Mouse (Mus musculus) liver, embryonic 14.5 days (tissue): ENCODE results near the gene Gzf1.

Source experiments
- CTCF ChIP-seq: IDR thresholded peaks from 2 replicates; pipeline ENCODE4 v1.5.1; 2016; ENCODE audit warnings: antibody characterized with exemption, low read depth, control low read depth
- EP300 ChIP-seq: IDR thresholded peaks from 2 replicates; pipeline ENCODE4 v1.6.1; 2016; ENCODE audit warnings: antibody characterized with exemption, low read depth

DNA sequence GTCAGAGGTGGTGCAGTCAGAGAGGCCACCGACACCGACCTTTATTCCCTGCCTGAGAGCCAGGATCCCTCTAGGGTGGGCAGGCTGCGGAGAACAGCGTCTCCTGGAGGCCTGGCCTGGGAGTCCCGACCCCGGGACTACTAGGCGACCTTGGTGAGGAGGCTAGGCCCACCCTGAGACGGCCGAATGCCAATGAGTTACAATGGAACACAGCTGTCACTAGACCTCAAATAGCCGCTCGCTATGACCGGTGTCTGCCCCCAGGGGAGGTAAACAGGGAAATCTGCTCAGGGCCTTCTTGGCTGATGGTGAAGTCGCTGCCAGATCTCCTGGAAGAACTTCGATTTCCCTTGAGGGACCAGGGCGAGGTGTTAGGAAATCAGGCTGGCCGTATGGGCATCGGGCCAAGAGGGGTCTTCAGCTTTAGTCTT lies 653 bp downstream of the Gzf1 start:
- peak; percentile 75 for TF ChIP-seq CTCF
- TF ChIP-seq EP300, result no peak
